Mouse (Mus musculus) small intestine, adult 2 months (tissue): ENCODE data around the gene Klc2. TPM values are rescaled to one million over a fixed set of nuclear protein-coding genes. Genes with fewer than 3 reads are reported as not detected.

Experiments
- H3K27ac ChIP-seq: fragments of 200-500 bp; 2 replicates; pipeline ENCODE4 v1.5.1; 2012; ENCODE audit warnings: low read depth, low read length, control low read depth, inconsistent platforms; ENCODE audit not compliant: insufficient read depth
- H3K27me3 ChIP-seq: fragments of 200-500 bp; 2 replicates; pipeline ENCODE4 v1.6.1; 2012; ENCODE audit warnings: mild to moderate bottlenecking, moderate library complexity, low read length, inconsistent platforms; ENCODE audit not compliant: control insufficient read depth, insufficient read depth
- H3K36me3 ChIP-seq: fragments of 200-500 bp; 2 replicates; pipeline ENCODE4 v1.6.1; 2012; ENCODE audit warnings: mild to moderate bottlenecking, low read length, control low read depth, inconsistent platforms; ENCODE audit not compliant: control insufficient read depth, insufficient read depth
- H3K4me1 ChIP-seq: fragments of 200-500 bp; 2 replicates; pipeline ENCODE4 v1.6.1; 2012; ENCODE audit warnings: low read length, inconsistent platforms, mixed read lengths; ENCODE audit not compliant: control insufficient read depth, insufficient read depth, insufficient read length
- H3K4me3 ChIP-seq: fragments of 200-500 bp; 2 replicates; pipeline ENCODE4 v1.5.1; 2012; ENCODE audit warnings: low read depth, mild to moderate bottlenecking, control low read depth, inconsistent platforms, low read length, moderate library complexity
- CTCF ChIP-seq: fragments of 200-500 bp; IDR thresholded peaks from 2 replicates; pipeline ENCODE4 v1.5.1; 2012; ENCODE audit warnings: low read depth, mild to moderate bottlenecking, control low read depth, inconsistent platforms, low read length, moderate library complexity, mixed read lengths; ENCODE audit not compliant: insufficient replicate concordance, insufficient read length; ENCODE audit errors: extremely low read depth
- POLR2A ChIP-seq: fragments of 200-500 bp; IDR thresholded peaks from 2 replicates; pipeline ENCODE4 v1.6.1; 2012; ENCODE audit warnings: low read depth, mild to moderate bottlenecking, control low read depth, inconsistent platforms, low read length, moderate library complexity
- WGBS: fragments of 180-500 bp; shearing (Covaris S2); methylation state at CpG from one replicate; pipeline ENCODE4 v1.1.7; 2018; 5-methylcytosine and 5-hydroxymethylcytosine counted together
- polyA plus RNA-seq: library from polyadenylated mRNA; depleted of rRNA; stranded (reverse); fragments of >200 nt; gene quantifications from 2 replicates; pipeline ENCODE4 v1.2.3, GENCODE M21; 2012; rRNA removed

Gene Klc2
- polyA plus RNA-seq, 1 experiment, result 19.8 TPM

GRCm38 (mm10) chr19:5062446-5062845 lies 55.9 kb downstream of the Klc2 start:
- no peak overlapping the region for H3K27ac ChIP-seq
- 53% methylated on average over 6 of the region's 6 CpGs for WGBS
- H3K36me3 ChIP-seq, result no peaks in the 10 kb centered on the region
- TF ChIP-seq POLR2A (no peak), CTCF (no peak)
- H3K4me1 ChIP-seq, result peaks cover 3% of the 10 kb centered on the region; the same call in 1 of the 2 replicates
- H3K4me3 ChIP-seq, result no peak overlapping the region
- peaks cover 6% of the 10 kb centered on the region; the same call in 1 of the 2 replicates for H3K27me3 ChIP-seq

GRCm38 (mm10) chr19:5062041-5062440 lies 56.3 kb downstream of the Klc2 start:
- WGBS, result 77% methylated on average over 5 of the region's 5 CpGs
- H3K27me3 ChIP-seq, result peaks cover 2% of the 10 kb centered on the region; the same call in 1 of the 2 replicates
- H3K36me3 ChIP-seq, result no peaks in the 10 kb centered on the region

GRCm38 (mm10) chr19:5060365-5061330 lies 57.7 kb downstream of the Klc2 start:
- Histone ChIP-seq H3K36me3 (no peaks in the 10 kb centered on the region), H3K27ac (no peak overlapping the region), H3K4me1 (no peaks in the 10 kb centered on the region), H3K27me3 (no peaks in the 10 kb centered on the region), H3K4me3 (no peak overlapping the region)
- no peak for TF ChIP-seq POLR2A
- TF ChIP-seq CTCF, result no peak
- WGBS, result 39% methylated on average over 5 of the region's 5 CpGs

More at GRCm38 (mm10) chr19:5062041-5062440, 56.3 kb downstream of the Klc2 start:
- Histone ChIP-seq H3K4me1 (no peaks in the 10 kb centered on the region; the same call in 1 of the 2 replicates), H3K4me3 (no peak overlapping the region), H3K27ac (no peak overlapping the region)
- TF ChIP-seq POLR2A, result no peak
- TF ChIP-seq CTCF, result no peak

GRCm38 (mm10) chr19:5058801-5059771 lies 59.3 kb downstream of the Klc2 start:
- WGBS, result 24% methylated on average over 10 of the region's 10 CpGs
- Histone ChIP-seq H3K4me3 (no peak overlapping the region), H3K27me3 (no peaks in the 10 kb centered on the region), H3K36me3 (no peaks in the 10 kb centered on the region), H3K27ac (no peak overlapping the region), H3K4me1 (no peaks in the 10 kb centered on the region)
- TF ChIP-seq POLR2A (no peak), CTCF (no peak)

- no peak overlapping the region for H3K4me3 ChIP-seq
- H3K36me3 ChIP-seq, result no peaks in the 10 kb centered on the region
- no peaks in the 10 kb centered on the region for H3K27me3 ChIP-seq
- WGBS, result 28% methylated on average over 16 of the region's 16 CpGs
- TF ChIP-seq CTCF (no peak), POLR2A (no peak)
- H3K27ac ChIP-seq, result no peak overlapping the region
- H3K4me1 ChIP-seq, result no peaks in the 10 kb centered on the region
Measured at GRCm38 (mm10) chr19:5057876-5058775, 60.2 kb downstream of the Klc2 start.

Other genes with a start within 250 kb of the Klc2 start
- gene Actn3, start 240.7 kb downstream of the Klc2 start, polyA plus RNA-seq, result 0.32 and 0.58 TPM in 2 replicates
- gene Zdhhc24, start 239.9 kb downstream of the Klc2 start, polyA plus RNA-seq, result 13.4 and 22.3 TPM in 2 replicates
- 1.1 and 1.7 TPM in 2 replicates for gene Bbs1, start 211.9 kb downstream of the Klc2 start, polyA plus RNA-seq
- gene Dpp3, start 190.3 kb downstream of the Klc2 start, polyA plus RNA-seq, result 66.9 and 132 TPM in 2 replicates
- gene Peli3, start 175.4 kb downstream of the Klc2 start, polyA plus RNA-seq, result 1.4 and 1.6 TPM in 2 replicates
- gene Mrpl11, start 156.4 kb downstream of the Klc2 start, polyA plus RNA-seq, result 3.7 and 9.3 TPM in 2 replicates
- gene Npas4, start 128.2 kb downstream of the Klc2 start, polyA plus RNA-seq, result 0.96 and 1.1 TPM in 2 replicates
- 2.6 and 4.4 TPM in 2 replicates for gene Slc29a2, start 94.7 kb downstream of the Klc2 start, polyA plus RNA-seq
- gene B4gat1, start 79.7 kb downstream of the Klc2 start, polyA plus RNA-seq, result 11.4 and 18.1 TPM in 2 replicates
- gene AC124502.3, start 79.7 kb downstream of the Klc2 start, polyA plus RNA-seq, result 0.99 and 1.2 TPM in 2 replicates
- 22.5 and 47.0 TPM in 2 replicates for gene Brms1, start 77.2 kb downstream of the Klc2 start, polyA plus RNA-seq
- gene Rin1, start 68.1 kb downstream of the Klc2 start, polyA plus RNA-seq, result 5.1 and 8.2 TPM in 2 replicates
- gene Cd248, start 50.5 kb downstream of the Klc2 start, polyA plus RNA-seq, result 3.4 and 8.2 TPM in 2 replicates
- gene Tmem151a, start 33.0 kb downstream of the Klc2 start, polyA plus RNA-seq, result 3.5 and 8.1 TPM in 2 replicates
- gene Yif1a, start 30.0 kb downstream of the Klc2 start, polyA plus RNA-seq, result 155 and 252 TPM in 2 replicates
- gene Cnih2, start 20.0 kb downstream of the Klc2 start, polyA plus RNA-seq, result 1.3 and 1.5 TPM in 2 replicates
- gene Rab1b, start 11.5 kb downstream of the Klc2 start, polyA plus RNA-seq, result 139 and 243 TPM in 2 replicates
- gene Pacs1, start 154.6 kb upstream of the Klc2 start, polyA plus RNA-seq, result 5.9 and 8.9 TPM in 2 replicates
- gene Sf3b2, start 176.9 kb upstream of the Klc2 start, polyA plus RNA-seq, result 37.2 and 66.7 TPM in 2 replicates
- 0.04 TPM in 1 of 2 replicates, not detected in the other for gene Gal3st3, start 179.8 kb upstream of the Klc2 start, polyA plus RNA-seq
- not detected in 2 replicates for gene Catsper1, start 217.2 kb upstream of the Klc2 start, polyA plus RNA-seq
- 226 and 874 TPM in 2 replicates for gene Cst6, start 231.0 kb upstream of the Klc2 start, polyA plus RNA-seq
- 11.8 and 27.0 TPM in 2 replicates for gene Eif1ad, start 248.2 kb upstream of the Klc2 start, polyA plus RNA-seq
- 63.6 and 100 TPM in 2 replicates for gene Banf1, start 248.6 kb upstream of the Klc2 start, polyA plus RNA-seq